Mouse (Mus musculus) liver, adult 2 months (tissue): ENCODE results near the gene Paqr7. TPM values are rescaled to one million over a fixed set of nuclear protein-coding genes. Genes with fewer than 3 reads are reported as not detected.
"Not testable (repeated sequence)": the region's sequence is repeated elsewhere in the genome, so short reads cannot be mapped to it uniquely, and the experiment has no call there.

Source experiments
- DNase-seq: peaks from one replicate; pipeline ENCODE4 v3.0.0-alpha.2; 2011; ENCODE audit warnings: low read depth, low spot score; ENCODE audit errors: extremely low read depth
- H3K27ac ChIP-seq: fragments of 200-500 bp; replicated peaks from 2 replicates; pipeline ENCODE4 v1.5.1; 2012; ENCODE audit warnings: low read depth, mild to moderate bottlenecking, control low read depth, inconsistent platforms, low read length; ENCODE audit not compliant: insufficient read depth
- H3K27me3 ChIP-seq: fragments of 200-500 bp; 2 replicates; pipeline ENCODE4 v1.6.1; 2012; ENCODE audit warnings: mild to moderate bottlenecking, moderate library complexity, low read length, inconsistent platforms; ENCODE audit not compliant: control insufficient read depth, insufficient read depth
- H3K36me3 ChIP-seq: fragments of 200-500 bp; 2 replicates; pipeline ENCODE4 v1.6.1; 2012; ENCODE audit warnings: low read length, inconsistent platforms; ENCODE audit not compliant: control insufficient read depth, insufficient read depth
- H3K4me1 ChIP-seq: fragments of 200-500 bp; 2 replicates; pipeline ENCODE4 v1.6.1; 2011; ENCODE audit warnings: low read length; ENCODE audit not compliant: control insufficient read depth, insufficient read depth
- H3K4me3 ChIP-seq: fragments of 200-500 bp; 2 replicates; pipeline ENCODE4 v1.5.1; 2011; ENCODE audit warnings: low read depth, mild to moderate bottlenecking, control low read depth, low read length, moderate library complexity; ENCODE audit not compliant: insufficient read depth
- H3K79me2 ChIP-seq: fragments of 200-500 bp; 2 replicates; pipeline ENCODE4 v1.6.1; 2012; ENCODE audit warnings: inconsistent platforms, mild to moderate bottlenecking, low read length, moderate library complexity; ENCODE audit not compliant: control insufficient read depth, insufficient read depth
- H3K9ac ChIP-seq: fragments of 200-500 bp; 2 replicates; pipeline ENCODE4 v1.6.1; 2012; ENCODE audit warnings: low read depth, mild to moderate bottlenecking, control low read depth, inconsistent platforms, low read length
- CTCF ChIP-seq: fragments of 200-500 bp; IDR thresholded peaks from 2 replicates; pipeline ENCODE4 v1.5.1; 2011; ENCODE audit warnings: low read depth, low read length, control low read depth
- POLR2A ChIP-seq: fragments of 200-500 bp; IDR thresholded peaks from 2 replicates; pipeline ENCODE4 v1.6.1; 2011; ENCODE audit warnings: low read length, control low read depth; ENCODE audit not compliant: insufficient read depth; ENCODE audit errors: extremely low read depth
- WGBS: fragments of 180-500 bp; shearing (Covaris S2); methylation state at CpG from one replicate; pipeline ENCODE4 v1.1.7; 2018; 5-methylcytosine and 5-hydroxymethylcytosine counted together
- polyA plus RNA-seq: library from polyadenylated mRNA; depleted of rRNA; stranded (reverse); fragments of >200 nt; gene quantifications from 2 replicates; pipeline ENCODE4 v1.2.3, GENCODE M21; 2012
- total RNA-seq: library from RNA; depleted of rRNA; stranded (reverse); fragments of >200 nt; gene quantifications from 2 replicates; pipeline ENCODE4 v1.2.3, GENCODE M21; 2014

The Paqr7 gene
- total and polyA plus RNA-seq, 2 experiments = 20.3 to 58.5 TPM

GRCm38 (mm10) chr4:134494780-134495545 is 1.5 kb upstream of the Paqr7 start:
- H3K27me3 ChIP-seq = no peaks in the 10 kb centered on the region
- no peaks in the 10 kb centered on the region for H3K79me2 ChIP-seq
- peak; percentile 81 for DNase-seq
- no peak for TF ChIP-seq CTCF
- no peak for TF ChIP-seq POLR2A
- H3K4me3 ChIP-seq = no peak overlapping the region
- peaks cover 23% of the 10 kb centered on the region for H3K4me1 ChIP-seq
- no peak overlapping the region for H3K9ac ChIP-seq
- H3K27ac ChIP-seq = peak overlapping the region; percentile 4; the same call in 1 of the 2 replicates
- no peaks in the 10 kb centered on the region for H3K36me3 ChIP-seq
- WGBS = 49% methylated on average over 16 of the region's 16 CpGs

GRCm38 (mm10) chr4:134495546-134495923 is 962 bp upstream of the Paqr7 start:
- DNase-seq = no peak
- peak overlapping the region; percentile 4; the same call in 1 of the 2 replicates for H3K27ac ChIP-seq
- no peaks in the 10 kb centered on the region for H3K36me3 ChIP-seq
- H3K27me3 ChIP-seq = no peaks in the 10 kb centered on the region
- WGBS = 80% methylated on average over 5 of the region's 5 CpGs
- no peak overlapping the region for H3K4me3 ChIP-seq
- H3K4me1 ChIP-seq = peaks cover 24% of the 10 kb centered on the region
- no peak overlapping the region for H3K9ac ChIP-seq
- TF ChIP-seq POLR2A = no peak
- no peak for TF ChIP-seq CTCF
- no peaks in the 10 kb centered on the region; the same call in 1 of the 2 replicates for H3K79me2 ChIP-seq

GRCm38 (mm10) chr4:134497223-134497622 is 726 bp downstream of the Paqr7 start:
- Histone ChIP-seq H3K36me3 (no peaks in the 10 kb centered on the region), H3K79me2 (no peaks in the 10 kb centered on the region; the same call in 1 of the 2 replicates), H3K27me3 (no peaks in the 10 kb centered on the region), H3K27ac (peak overlapping the region; percentile 69), H3K9ac (peak overlapping the region; percentile 83), H3K4me1 (peaks cover 26% of the 10 kb centered on the region), H3K4me3 (peak overlapping the region; percentile 68)
- no peak for DNase-seq
- WGBS = 2% methylated on average over 6 of the region's 6 CpGs
- TF ChIP-seq CTCF (no peak), POLR2A (no peak)

GRCm38 (mm10) chr4:134497986-134498731 is 1.7 kb downstream of the Paqr7 start:
- WGBS = 39% methylated on average over 12 of the region's 12 CpGs
- no peaks in the 10 kb centered on the region for H3K36me3 ChIP-seq

GRCm38 (mm10) chr4:134498983-134499382 is 2.5 kb downstream of the Paqr7 start:
- 70% methylated on average over 6 of the region's 6 CpGs for WGBS
- not testable (repeated sequence) for H3K27ac ChIP-seq, H3K9ac ChIP-seq, DNase-seq, H3K36me3 ChIP-seq, H3K79me2 ChIP-seq, H3K27me3 ChIP-seq, H3K4me3 ChIP-seq
- H3K4me1 ChIP-seq = peaks cover 26% of the 10 kb centered on the region

More at GRCm38 (mm10) chr4:134497986-134498731, 1.7 kb downstream of the Paqr7 start:
- peak; percentile 49 for DNase-seq
- TF ChIP-seq POLR2A (no peak), CTCF (no peak)
- H3K4me3 ChIP-seq = no peak overlapping the region
- no peaks in the 10 kb centered on the region; the same call in 1 of the 2 replicates for H3K79me2 ChIP-seq
- H3K9ac ChIP-seq = peak overlapping the region; percentile 83; the same call in 1 of the 2 replicates
- peaks cover 26% of the 10 kb centered on the region for H3K4me1 ChIP-seq
- peak overlapping the region; percentile 69; the same call in 1 of the 2 replicates for H3K27ac ChIP-seq
- H3K27me3 ChIP-seq = no peaks in the 10 kb centered on the region

GRCm38 (mm10) chr4:134501095-134501494 is 4.6 kb downstream of the Paqr7 start:
- Histone ChIP-seq H3K79me2 (no peaks in the 10 kb centered on the region; the same call in 1 of the 2 replicates), H3K4me1 (peaks cover 14% of the 10 kb centered on the region), H3K9ac (no peak overlapping the region), H3K27me3 (no peaks in the 10 kb centered on the region), H3K27ac (no peak overlapping the region), H3K36me3 (no peaks in the 10 kb centered on the region), H3K4me3 (no peak overlapping the region)
- TF ChIP-seq POLR2A (no peak), CTCF (no peak)
- no peak for DNase-seq
- WGBS = 79% methylated on average over 6 of the region's 6 CpGs
